Mouse (Mus musculus) CH12.LX (cell line): Measurements from ENCODE around the gene Slc35a5. TPM values are rescaled to one million over a fixed set of nuclear protein-coding genes. Genes with fewer than 3 reads are reported as not detected.
A peak's percentile ranks its signal among the peaks of the same experiment; 100 is the strongest.

Experiments used
- DNase-seq: peaks from one replicate; pipeline ENCODE4 v3.0.0-alpha.2; 2013; ENCODE audit errors: extremely low read depth
- H3K27ac ChIP-seq: 2 replicates; pipeline ENCODE4 v1.5.1; 2012; ENCODE audit warnings: low read depth, mild to moderate bottlenecking, control low read depth, moderate library complexity; ENCODE audit not compliant: insufficient read depth
- H3K27me3 ChIP-seq: replicated peaks from 2 replicates; pipeline ENCODE3; 2012; ENCODE audit warnings: inconsistent platforms
- H3K36me3 ChIP-seq, 2 experiments: replicated peaks in 1 of 2; 2 replicates each; pipeline versions ENCODE3 to v1.6.1; 2012; ENCODE audit warnings: inconsistent platforms in 1 of 2, low read length in 1 of 2, mild to moderate bottlenecking in 1 of 2, mixed read lengths in 1 of 2, moderate library complexity in 1 of 2; ENCODE audit not compliant: control insufficient read depth in 1 of 2, insufficient read depth in 1 of 2
- H3K4me1 ChIP-seq, 2 experiments: 2 replicates each; pipeline ENCODE4 v1.6.1; 2012; ENCODE audit warnings: inconsistent platforms in 1 of 2, moderate library complexity in 1 of 2; ENCODE audit not compliant: insufficient read depth in 2 of 2, control insufficient read depth in 1 of 2
- H3K4me2 ChIP-seq: 2 replicates; pipeline ENCODE4 v1.6.1; 2012; ENCODE audit warnings: low read depth, mild to moderate bottlenecking, control low read depth; ENCODE audit not compliant: poor library complexity, insufficient read depth, severe bottlenecking
- H3K4me3 ChIP-seq, 3 experiments: fragments of 150-350 bp in 1 of 3; sonication (generic) in 1 of 3; replicated peaks in 1 of 3; 2 replicates each; pipeline versions ENCODE3 to v1.5.1; 2011 to 2012; ENCODE audit warnings: low read depth in 2 of 3, low read length in 2 of 3, mild to moderate bottlenecking in 2 of 3, moderate library complexity in 2 of 3, control low read depth in 1 of 3, improper control_type of control experiment in 1 of 3, inconsistent platforms in 1 of 3, mixed read lengths in 1 of 3; ENCODE audit not compliant: poor library complexity in 1 of 3
- H3K79me2 ChIP-seq: replicated peaks from 2 replicates; pipeline ENCODE4 v1.6.1; 2012; ENCODE audit warnings: mild to moderate bottlenecking, moderate library complexity; ENCODE audit not compliant: control insufficient read depth, poor library complexity, insufficient read depth, severe bottlenecking; ENCODE audit errors: extremely low read depth
- H3K9ac ChIP-seq: 2 replicates; pipeline ENCODE4 v1.6.1; 2012; ENCODE audit warnings: low read depth, mild to moderate bottlenecking, control low read depth, moderate library complexity; ENCODE audit not compliant: insufficient read depth
- H3K9me3 ChIP-seq: replicated peaks from 2 replicates; pipeline ENCODE3; 2012; ENCODE audit warnings: low read length, inconsistent platforms, mixed read lengths
- CHD1 ChIP-seq: IDR thresholded peaks from 2 replicates; pipeline ENCODE4 v1.6.1; 2012; ENCODE audit warnings: low read depth, low read length, improper control_type of control experiment, inconsistent platforms
- CHD2 ChIP-seq: IDR thresholded peaks from 2 replicates; pipeline ENCODE4 v1.6.1; 2011; ENCODE audit warnings: low read length, improper control_type of control experiment
- CTCF ChIP-seq, 2 experiments: IDR thresholded peaks in 1 of 2; conservative IDR thresholded peaks in 1 of 2; 2 replicates each; pipeline ENCODE4 v1.5.1; 2011 to 2012; ENCODE audit warnings: low read depth in 2 of 2, low read length in 2 of 2, improper control_type of control experiment in 1 of 2, inconsistent platforms in 1 of 2, mild to moderate bottlenecking in 1 of 2, moderate library complexity in 1 of 2
- ELF1 ChIP-seq: IDR thresholded peaks from 2 replicates; pipeline ENCODE4 v1.6.1; 2014; ENCODE audit warnings: low read depth, mild to moderate bottlenecking, inconsistent platforms, low read length, improper control_type of control experiment
- EP300 ChIP-seq: IDR thresholded peaks from 2 replicates; pipeline ENCODE4 v1.6.1; 2011; ENCODE audit warnings: low read length, improper control_type of control experiment
- GABPA ChIP-seq: IDR thresholded peaks from 2 replicates; pipeline ENCODE4 v1.6.1; 2012; ENCODE audit warnings: low read depth, low read length, improper control_type of control experiment, inconsistent platforms; ENCODE audit not compliant: insufficient replicate concordance
- HCFC1 ChIP-seq: IDR thresholded peaks from 2 replicates; pipeline ENCODE4 v1.6.1; 2012; ENCODE audit warnings: low read depth, mild to moderate bottlenecking, inconsistent platforms, low read length, improper control_type of control experiment
- IRF4 ChIP-seq: IDR thresholded peaks from 2 replicates; pipeline ENCODE4 v1.6.1; 2014; ENCODE audit warnings: low read depth, mild to moderate bottlenecking, inconsistent platforms, low read length, improper control_type of control experiment
- KAT2A ChIP-seq: IDR thresholded peaks from 2 replicates; pipeline ENCODE4 v1.6.1; 2012; ENCODE audit warnings: low read length, improper control_type of control experiment, inconsistent platforms; ENCODE audit not compliant: insufficient replicate concordance
- MAX ChIP-seq: IDR thresholded peaks from 2 replicates; pipeline ENCODE4 v1.6.1; 2011; ENCODE audit warnings: low read length, improper control_type of control experiment
- MYC ChIP-seq: IDR thresholded peaks from 2 replicates; pipeline ENCODE4 v1.6.1; 2011; ENCODE audit warnings: low read depth, mild to moderate bottlenecking, improper control_type of control experiment, low read length
- RAD21 ChIP-seq: IDR thresholded peaks from 2 replicates; pipeline ENCODE4 v1.6.1; 2011; ENCODE audit warnings: low read depth, mild to moderate bottlenecking, low read length, improper control_type of control experiment, moderate library complexity
- SMC3 ChIP-seq: IDR thresholded peaks from 2 replicates; pipeline ENCODE4 v1.6.1; 2011; ENCODE audit warnings: low read depth, low read length, improper control_type of control experiment
- TBP ChIP-seq: conservative IDR thresholded peaks from 2 replicates; pipeline ENCODE4 v1.6.1; 2011; ENCODE audit warnings: low read depth, low read length, improper control_type of control experiment
- USF2 ChIP-seq: conservative IDR thresholded peaks from 2 replicates; pipeline ENCODE4 v1.6.1; 2011; ENCODE audit warnings: low read depth, low read length, improper control_type of control experiment
- ZC3H11A ChIP-seq: IDR thresholded peaks from 2 replicates; pipeline ENCODE4 v1.6.1; 2012; ENCODE audit warnings: low read depth, mild to moderate bottlenecking, inconsistent platforms, low read length, improper control_type of control experiment
- ZNF384 ChIP-seq: IDR thresholded peaks from 2 replicates; pipeline ENCODE4 v1.6.1; 2012; ENCODE audit warnings: low read depth, low read length, improper control_type of control experiment, inconsistent platforms
- dilution Hi-C: fragments of 300-500 bp; cut with MboI; formaldehyde crosslinking; loops from 2 replicates; pipeline ENCODE4 v1.14.3; 2020; ENCODE audit warnings: low sequenced_read_pairs; ENCODE audit not compliant: extremely low pct_unique_long_range_greater_than_20kb, extremely low pct_ligation_motif_present
- in situ Hi-C: fragments of 300-500 bp; cut with MboI; formaldehyde crosslinking; loops from 3 replicates; pipeline ENCODE4 v1.14.3; 2019; ENCODE audit warnings: low sequenced_read_pairs, low pct_ligation_motif_present, low pct_unique_long_range_greater_than_20kb, mixed read lengths
- polyA plus RNA-seq: library from polyadenylated mRNA; unstranded; fragments of >175 nt; gene quantifications from 2 replicates; pipeline ENCODE4 v1.2.1, GENCODE M21; 2012; ENCODE audit warnings: low read depth; ENCODE audit not compliant: insufficient read length
- total RNA-seq, 2 experiments: library from RNA; depleted of rRNA; stranded (reverse); fragments of 300-350 nt in 1 of 2; fragments of >200 nt in 1 of 2; gene quantifications; 2 replicates each; pipeline ENCODE4 v1.2.3; 2012 to 2014

Gene Slc35a5
- total and polyA plus RNA-seq, 3 experiments: 6.1 to 14.8 (median 7.4) TPM

DNA sequence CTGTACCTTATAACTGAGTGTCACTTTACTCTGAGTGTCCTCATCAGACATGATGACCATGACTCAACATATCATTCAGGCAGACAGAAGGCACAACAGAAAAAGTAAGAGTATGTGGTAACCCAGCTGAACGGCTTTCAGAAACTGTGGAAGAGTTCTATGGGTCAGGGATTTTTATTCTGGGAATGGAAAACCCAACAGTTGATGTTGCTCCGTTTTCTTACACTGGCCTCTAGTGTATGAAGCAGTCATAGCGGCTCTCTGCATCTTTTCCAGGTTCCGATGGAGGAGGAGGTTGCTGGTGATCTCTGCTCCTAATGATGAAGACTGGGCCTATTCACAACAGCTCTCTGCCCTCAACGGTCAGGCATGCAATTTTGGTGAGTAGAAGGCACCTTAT, 35.9 kb downstream of the Slc35a5 start:
- Histone ChIP-seq H3K9me3 (no peaks in the 10 kb centered on the region), H3K36me3 (no peaks in the 10 kb centered on the region), H3K4me3 (no peak overlapping the region), H3K27ac (no peak overlapping the region), H3K9ac (no peak overlapping the region), H3K79me2 (no peaks in the 10 kb centered on the region), H3K27me3 (no peaks in the 10 kb centered on the region), H3K4me2 (no peak overlapping the region), H3K4me1 (peaks cover 5 to 23% of the 10 kb centered on the region in 2 experiments; a peak in 3 of 4 replicates)
- dilution Hi-C loops (no loop called here), in situ Hi-C loops (no loop called here)
- DNase-seq: no peak
- TF ChIP-seq RAD21: peak; percentile 51
- peak in 1 of 2 experiments; percentile 55; a peak in 2 of 4 replicates for TF ChIP-seq CTCF (conservative IDR thresholded peaks at IDR 0.05 in 1 of 2, IDR thresholded peaks at IDR 0.05 in 1 of 2; ENCODE audit: low read depth in 2 of 2, low read length in 2 of 2)
- peak; percentile 30 for TF ChIP-seq SMC3
- TF ChIP-seq GABPA: no peak

DNA sequence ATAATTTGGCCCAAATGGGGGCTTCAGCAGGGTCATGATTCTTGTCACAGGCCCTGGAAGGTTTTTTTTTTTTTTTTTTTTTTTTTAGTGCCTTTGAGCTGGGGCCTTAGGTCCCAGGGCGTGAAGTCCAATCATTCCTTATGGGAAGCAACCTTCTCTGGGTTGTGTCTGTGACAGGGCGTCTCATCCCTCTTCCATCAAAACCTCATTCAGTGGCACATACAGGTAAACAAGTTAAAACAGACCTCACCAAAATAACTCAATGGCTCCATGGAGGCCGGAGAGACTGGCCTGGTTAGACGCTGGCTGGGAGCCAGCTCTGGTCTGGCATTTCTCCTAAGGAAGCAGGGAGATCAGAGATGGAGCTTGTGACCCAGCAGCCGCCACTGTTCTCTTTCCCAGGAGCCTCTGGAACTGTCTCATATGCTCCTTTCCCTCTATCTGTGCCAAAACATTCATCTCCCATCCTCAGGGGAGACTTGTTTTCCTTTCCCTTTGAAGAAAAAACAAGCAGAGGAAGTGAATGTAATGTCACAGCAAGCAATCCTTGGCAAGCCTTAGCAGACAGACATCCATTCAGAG, 37.6 kb downstream of the Slc35a5 start:
- Histone ChIP-seq H3K79me2 (no peaks in the 10 kb centered on the region), H3K27me3 (no peaks in the 10 kb centered on the region), H3K9me3 (no peaks in the 10 kb centered on the region), H3K4me1 (peaks cover 5 to 16% of the 10 kb centered on the region in 2 experiments; a peak in 3 of 4 replicates), H3K9ac (no peak overlapping the region), H3K4me2 (no peak overlapping the region), H3K27ac (no peak overlapping the region), H3K4me3 (no peak overlapping the region), H3K36me3 (no peaks in the 10 kb centered on the region)
- TF ChIP-seq MAX: no peak
- TF ChIP-seq EP300: no peak
- TF ChIP-seq ELF1: no peak
- no peak for TF ChIP-seq CHD1
- no peak for TF ChIP-seq CHD2
- no peak for TF ChIP-seq IRF4
- TF ChIP-seq ZC3H11A: no peak
- TF ChIP-seq CTCF (conservative IDR thresholded peaks at IDR 0.05 in 1 of 2, IDR thresholded peaks at IDR 0.05 in 1 of 2; ENCODE audit: low read depth in 2 of 2, low read length in 2 of 2): no peak
- no peak for TF ChIP-seq TBP
- no peak for TF ChIP-seq USF2
- TF ChIP-seq HCFC1: no peak
- no peak for TF ChIP-seq GABPA
- TF ChIP-seq ZNF384: no peak
- TF ChIP-seq MYC: no peak
- no peak for TF ChIP-seq KAT2A
- DNase-seq: no peak
- dilution Hi-C loops (no loop called here), in situ Hi-C loops (no loop called here)
